Mouse (Mus musculus) fibroblast of lung, adult 2 months (primary cell): ENCODE results near the gene Ugt1a6a.

Experiments
- DNase-seq: peaks from one replicate; pipeline ENCODE4 v3.0.0-alpha.2; 2011; ENCODE audit warnings: low read depth

Ugt1a6a gene

DNA sequence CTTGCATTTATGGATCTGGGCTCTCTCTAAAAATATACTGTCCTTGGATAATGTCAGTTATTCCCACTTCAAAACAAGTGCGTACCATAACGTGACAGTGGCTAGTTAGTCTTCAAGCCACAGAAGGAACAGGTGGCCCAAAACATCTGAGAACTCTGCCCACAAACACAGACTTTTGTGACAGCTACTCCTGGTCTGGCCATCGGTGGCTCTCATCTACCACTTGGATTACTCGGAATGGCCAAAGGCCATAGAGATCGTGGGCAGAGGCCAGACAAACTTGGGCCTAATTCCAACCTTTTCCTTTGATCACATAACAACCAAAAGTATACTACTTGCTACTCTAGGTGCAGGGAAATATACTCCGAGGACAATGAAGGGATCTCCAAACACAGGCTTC, 133.5 kb downstream of the Ugt1a6a start:
- DNase-seq: no peak
